Mouse (Mus musculus) stomach, embryonic 16.5 days (tissue): Measurements from ENCODE around the gene Olfr613. TPM values are rescaled to one million over a fixed set of nuclear protein-coding genes. Genes with fewer than 3 reads are reported as not detected.

Experiments used
- microRNA-seq: library from miRNA; unstranded; fragments of <30 nt; microRNA quantifications from one replicate; pipeline ENCODE4, GENCODE M21; 2016
- polyA plus RNA-seq: library from polyadenylated mRNA; unstranded; fragments of >200 nt; fragmentation: Nextera tagmentation; extraction: Ambion mirVana; gene quantifications from 2 replicates; pipeline ENCODE4 v1.2.1, GENCODE M21; 2015

The Olfr613 gene
- polyA plus RNA-seq, 1 experiment from 2014 or later = not detected

Small RNA genes within 50 kb of the gene (microRNA-seq; reads per million reads assigned to microRNA genes)
- not detected for gene Gm26506

Other genes with a start within 250 kb of the Olfr613 start
- not detected in 2 replicates for gene Olfr596, start 242.4 kb upstream of the Olfr613 start, polyA plus RNA-seq
- gene Olfr597, start 231.8 kb upstream of the Olfr613 start, polyA plus RNA-seq = not detected in 2 replicates
- not detected in 2 replicates for gene Olfr598, start 224.5 kb upstream of the Olfr613 start, polyA plus RNA-seq
- not detected in 2 replicates for gene Olfr599, start 212.2 kb upstream of the Olfr613 start, polyA plus RNA-seq
- gene Olfr600, start 198.4 kb upstream of the Olfr613 start, polyA plus RNA-seq = not detected in 2 replicates
- gene Olfr601, start 185.4 kb upstream of the Olfr613 start, polyA plus RNA-seq = not detected in 2 replicates
- gene Olfr603, start 161.9 kb upstream of the Olfr613 start, polyA plus RNA-seq = not detected in 2 replicates
- gene Usp17lc, start 133.0 kb upstream of the Olfr613 start, polyA plus RNA-seq = not detected in 2 replicates
- gene Olfr605, start 102.6 kb upstream of the Olfr613 start, polyA plus RNA-seq = not detected in 2 replicates
- gene Olfr606, start 99.0 kb upstream of the Olfr613 start, polyA plus RNA-seq = not detected in 2 replicates
- gene Olfr607, start 83.9 kb upstream of the Olfr613 start, polyA plus RNA-seq = not detected in 2 replicates
- not detected in 2 replicates for gene Olfr608, start 78.2 kb upstream of the Olfr613 start, polyA plus RNA-seq
- not detected in 2 replicates for gene Olfr609, start 50.0 kb upstream of the Olfr613 start, polyA plus RNA-seq
- not detected in 2 replicates for gene Olfr610, start 36.0 kb upstream of the Olfr613 start, polyA plus RNA-seq
- not detected in 2 replicates for gene Olfr611, start 27.2 kb upstream of the Olfr613 start, polyA plus RNA-seq
- not detected in 2 replicates for gene Olfr612, start 5.4 kb upstream of the Olfr613 start, polyA plus RNA-seq
- gene Olfr615, start 8.0 kb downstream of the Olfr613 start, polyA plus RNA-seq = not detected in 2 replicates
- gene Olfr616, start 21.1 kb downstream of the Olfr613 start, polyA plus RNA-seq = not detected in 2 replicates
- not detected in 2 replicates for gene Olfr617, start 25.0 kb downstream of the Olfr613 start, polyA plus RNA-seq
- not detected in 2 replicates for gene Olfr618, start 42.0 kb downstream of the Olfr613 start, polyA plus RNA-seq
- not detected in 2 replicates for gene Olfr619, start 52.5 kb downstream of the Olfr613 start, polyA plus RNA-seq
- not detected in 2 replicates for gene Olfr620, start 64.5 kb downstream of the Olfr613 start, polyA plus RNA-seq
- gene Olfr622, start 94.6 kb downstream of the Olfr613 start, polyA plus RNA-seq = not detected in 2 replicates
- not detected in 2 replicates for gene Olfr623, start 115.6 kb downstream of the Olfr613 start, polyA plus RNA-seq
- 0.04 and 0.05 TPM in 2 replicates for gene Olfr624, start 123.1 kb downstream of the Olfr613 start, polyA plus RNA-seq
- gene Olfr625-ps1, start 134.6 kb downstream of the Olfr613 start, polyA plus RNA-seq = not detected in 2 replicates
- not detected in 2 replicates for gene Olfr243, start 166.6 kb downstream of the Olfr613 start, polyA plus RNA-seq
- gene Olfr628, start 182.3 kb downstream of the Olfr613 start, polyA plus RNA-seq = not detected in 2 replicates
- gene Olfr629, start 196.9 kb downstream of the Olfr613 start, polyA plus RNA-seq = not detected in 2 replicates
- gene Olfr630, start 209.3 kb downstream of the Olfr613 start, polyA plus RNA-seq = not detected in 2 replicates
- not detected in 2 replicates for gene Olfr69, start 223.5 kb downstream of the Olfr613 start, polyA plus RNA-seq
- gene Olfr68, start 231.6 kb downstream of the Olfr613 start, polyA plus RNA-seq = not detected in 2 replicates
- not detected in 2 replicates for gene Olfr67, start 243.7 kb downstream of the Olfr613 start, polyA plus RNA-seq